Mouse (Mus musculus): ENCODE results near the gene Gm20388. TPM values are rescaled to one million over a fixed set of nuclear protein-coding genes. Genes with fewer than 3 reads are reported as not detected.
A peak's percentile ranks its signal among the peaks of the same experiment; 100 is the strongest.

Gm20388 gene
- total and polyA plus RNA-seq, 2 experiments from 2014 or later = 51.3 TPM; not detected in 1

GRCm38 (mm10) chr8:122937545-122938053 lies 3027.0 kb downstream of the Gm20388 start:
- H3K36me3 ChIP-seq (ENCODE audit: insufficient read depth) = no peaks in the 10 kb centered on the region
- DNase-seq = no peak
- no peaks in the 10 kb centered on the region for H3K9me3 ChIP-seq (ENCODE audit: low read length)
- H3K4me2 ChIP-seq (ENCODE audit: low read depth) = no peak overlapping the region
- no peak for ATAC-seq
- peaks cover 23% of the 10 kb centered on the region for H3K4me1 ChIP-seq (ENCODE audit: insufficient read depth)
- H3K27ac ChIP-seq (ENCODE audit: low read depth, low read length) = no peak overlapping the region
- no peak overlapping the region for H3K9ac ChIP-seq
- no peaks in the 10 kb centered on the region for H3K27me3 ChIP-seq (ENCODE audit: insufficient read depth, low read length)
- TF ChIP-seq CTCF (IDR thresholded peaks at IDR 0.05; ENCODE audit: low read depth) = no peak
- 91% methylated on average over 2 of the region's 2 CpGs for WGBS
- no peak overlapping the region for H3K4me3 ChIP-seq (ENCODE audit: low read depth, low read length)

- Histone ChIP-seq H3K4me2 (ENCODE audit: low read depth) (no peak overlapping the region), H3K36me3 (ENCODE audit: insufficient read depth) (no peaks in the 10 kb centered on the region), H3K9ac (no peak overlapping the region), H3K4me1 (ENCODE audit: insufficient read depth) (peaks cover 26% of the 10 kb centered on the region), H3K27me3 (ENCODE audit: insufficient read depth, low read length) (no peaks in the 10 kb centered on the region), H3K27ac (ENCODE audit: low read depth, low read length) (0 out of 2 replicates have a peak overlapping the region, but pooled peaks have one; percentile 17), H3K9me3 (ENCODE audit: low read length) (no peaks in the 10 kb centered on the region), H3K4me3 (ENCODE audit: low read depth, low read length) (no peak overlapping the region)
- 41% methylated on average over 3 of the region's 3 CpGs for WGBS
- DNase-seq = no peak
- ATAC-seq = no peak
- TF ChIP-seq CTCF (IDR thresholded peaks at IDR 0.05; ENCODE audit: low read depth) = no peak
These were observed 3027.5 kb downstream of the Gm20388 start for GRCm38 (mm10) chr8:122938170-122938569.

GRCm38 (mm10) chr8:122938591-122938990 lies 3027.9 kb downstream of the Gm20388 start:
- no peaks in the 10 kb centered on the region for H3K27me3 ChIP-seq (ENCODE audit: insufficient read depth, low read length)
- ATAC-seq (no peak), DNase-seq (no peak)
- peaks cover 28% of the 10 kb centered on the region for H3K4me1 ChIP-seq (ENCODE audit: insufficient read depth)
- TF ChIP-seq CTCF (IDR thresholded peaks at IDR 0.05; ENCODE audit: low read depth) = no peak
- no peak overlapping the region for H3K27ac ChIP-seq (ENCODE audit: low read depth, low read length)
- H3K4me3 ChIP-seq (ENCODE audit: low read depth, low read length) = no peak overlapping the region
- H3K4me2 ChIP-seq (ENCODE audit: low read depth) = no peak overlapping the region
- WGBS = 44% methylated on average over 4 of the region's 4 CpGs
- H3K36me3 ChIP-seq (ENCODE audit: insufficient read depth) = no peaks in the 10 kb centered on the region
- H3K9ac ChIP-seq = no peak overlapping the region
- no peaks in the 10 kb centered on the region for H3K9me3 ChIP-seq (ENCODE audit: low read length)

- no peaks in the 10 kb centered on the region for H3K36me3 ChIP-seq (ENCODE audit: insufficient read depth)
- H3K9ac ChIP-seq = no peak overlapping the region
- peaks cover 24% of the 10 kb centered on the region for H3K4me1 ChIP-seq (ENCODE audit: insufficient read depth)
- no peaks in the 10 kb centered on the region for H3K9me3 ChIP-seq (ENCODE audit: low read length)
- DNase-seq = peak; percentile 35
- H3K4me3 ChIP-seq (ENCODE audit: low read depth, low read length) = no peak overlapping the region
- H3K27me3 ChIP-seq (ENCODE audit: insufficient read depth, low read length) = no peaks in the 10 kb centered on the region
- WGBS = 59% methylated on average over 9 of the region's 9 CpGs
- 0 out of 2 replicates have a peak, but pooled peaks have one; percentile 13 for TF ChIP-seq CTCF (IDR thresholded peaks at IDR 0.05; ENCODE audit: low read depth)
- ATAC-seq = peak; percentile 83
- H3K4me2 ChIP-seq (ENCODE audit: low read depth) = peak overlapping the region; percentile 34
- H3K27ac ChIP-seq (ENCODE audit: low read depth, low read length) = peak overlapping the region; percentile 81
These were observed 3032.4 kb downstream of the Gm20388 start for GRCm38 (mm10) chr8:122942803-122943713.

- H3K36me3 ChIP-seq (ENCODE audit: insufficient read depth) = no peaks in the 10 kb centered on the region
- H3K9ac ChIP-seq = no peak overlapping the region
- DNase-seq = no peak
- WGBS = 73% methylated on average over 2 of the region's 2 CpGs
- no peak for TF ChIP-seq CTCF (IDR thresholded peaks at IDR 0.05; ENCODE audit: low read depth)
- H3K4me1 ChIP-seq (ENCODE audit: insufficient read depth) = peaks cover 11% of the 10 kb centered on the region
- no peak overlapping the region for H3K4me2 ChIP-seq (ENCODE audit: low read depth)
- H3K27me3 ChIP-seq (ENCODE audit: insufficient read depth, low read length) = no peaks in the 10 kb centered on the region
- no peak overlapping the region for H3K27ac ChIP-seq (ENCODE audit: low read depth, low read length)
- ATAC-seq = no peak
- no peak overlapping the region for H3K4me3 ChIP-seq (ENCODE audit: low read depth, low read length)
- H3K9me3 ChIP-seq (ENCODE audit: low read length) = no peaks in the 10 kb centered on the region
These were observed 3035.1 kb downstream of the Gm20388 start for GRCm38 (mm10) chr8:122945775-122946174.

- Histone ChIP-seq H3K27me3 (ENCODE audit: insufficient read depth, low read length) (no peaks in the 10 kb centered on the region), H3K36me3 (ENCODE audit: insufficient read depth) (no peaks in the 10 kb centered on the region), H3K4me2 (ENCODE audit: low read depth) (no peak overlapping the region), H3K27ac (ENCODE audit: low read depth, low read length) (no peak overlapping the region), H3K4me3 (ENCODE audit: low read depth, low read length) (no peak overlapping the region), H3K9me3 (ENCODE audit: low read length) (no peaks in the 10 kb centered on the region), H3K9ac (no peak overlapping the region), H3K4me1 (ENCODE audit: insufficient read depth) (no peaks in the 10 kb centered on the region)
- TF ChIP-seq CTCF (IDR thresholded peaks at IDR 0.05; ENCODE audit: low read depth) = no peak
- DNase-seq (no peak), ATAC-seq (no peak)
- 73% methylated on average over 5 of the region's 5 CpGs for WGBS
These were observed 3039.1 kb downstream of the Gm20388 start for GRCm38 (mm10) chr8:122949701-122950100.

GRCm38 (mm10) chr8:122951456-122951855 lies 3040.8 kb downstream of the Gm20388 start:
- DNase-seq = no peak
- H3K36me3 ChIP-seq (ENCODE audit: insufficient read depth) = no peaks in the 10 kb centered on the region
- WGBS = 88% methylated on average over 5 of the region's 5 CpGs
- H3K4me1 ChIP-seq (ENCODE audit: insufficient read depth) = no peaks in the 10 kb centered on the region
- H3K9me3 ChIP-seq (ENCODE audit: low read length) = no peaks in the 10 kb centered on the region
- no peak overlapping the region for H3K27ac ChIP-seq (ENCODE audit: low read depth, low read length)
- no peak overlapping the region for H3K4me2 ChIP-seq (ENCODE audit: low read depth)
- no peaks in the 10 kb centered on the region for H3K27me3 ChIP-seq (ENCODE audit: insufficient read depth, low read length)
- H3K9ac ChIP-seq = no peak overlapping the region
- H3K4me3 ChIP-seq (ENCODE audit: low read depth, low read length) = no peak overlapping the region
- no peak for TF ChIP-seq CTCF (IDR thresholded peaks at IDR 0.05; ENCODE audit: low read depth)
- no peak for ATAC-seq

All from forebrain, postnatal 0 days (tissue).